Mouse (Mus musculus) liver, adult 2 months (tissue): ENCODE measurements at regions not wholly inside any gene's neighbourhood (a gene's known extent, or its start where the extent isn't known, plus 50 kb on each side); places are given as distances from the start of the nearest gene placed in this dataset.

Experiments
- CTCF ChIP-seq: fragments of 200-500 bp; IDR thresholded peaks from 2 replicates; pipeline ENCODE4 v1.5.1; 2011; ENCODE audit warnings: low read depth, low read length, control low read depth
- POLR2A ChIP-seq: fragments of 200-500 bp; IDR thresholded peaks from 2 replicates; pipeline ENCODE4 v1.6.1; 2011; ENCODE audit warnings: low read length, control low read depth; ENCODE audit not compliant: insufficient read depth; ENCODE audit errors: extremely low read depth

- no peak for TF ChIP-seq CTCF
- no peak for TF ChIP-seq POLR2A
These were observed 54.4 kb upstream of the Krr1 start for GRCm38 (mm10) chr10:111918071-111918507.
